Mouse (Mus musculus) frontal cortex, postnatal 14 days (tissue): ENCODE results near the gene Cfap58.

Experiments used
- DNase-seq, 2 experiments: peaks; one replicate each; pipeline ENCODE4 v3.0.0; 2022; ENCODE audit warnings: low spot score in 2 of 2

Cfap58 gene

DNA sequence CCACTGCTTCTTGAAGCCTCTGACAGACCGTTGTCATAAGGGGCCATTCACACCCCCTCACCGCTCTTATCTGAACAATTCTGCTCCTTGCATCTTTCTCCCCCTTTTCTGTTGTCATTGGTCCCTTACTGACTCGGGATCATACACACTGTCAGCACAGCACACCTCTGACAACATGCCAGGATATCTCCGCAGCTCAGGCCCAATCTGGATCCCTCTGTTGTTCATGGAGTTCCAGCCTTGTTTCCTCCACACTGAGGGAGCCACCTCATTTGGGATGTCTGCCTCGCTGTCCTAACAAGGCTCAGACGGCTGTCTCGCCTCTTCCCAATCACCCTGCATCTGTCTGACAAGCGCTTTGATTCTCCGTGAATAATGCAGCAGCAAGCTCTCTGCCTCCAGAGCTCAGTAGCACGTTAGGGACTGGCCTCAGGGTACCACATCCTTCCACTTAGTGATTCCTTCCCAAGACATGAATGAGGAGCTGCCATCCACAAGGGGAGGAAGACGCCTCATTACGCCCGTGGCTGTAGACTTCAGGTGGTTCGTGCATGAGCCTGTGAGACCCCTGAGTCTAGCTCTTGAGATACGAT is 40.7 kb downstream of the Cfap58 start:
- no peak for DNase-seq

DNA sequence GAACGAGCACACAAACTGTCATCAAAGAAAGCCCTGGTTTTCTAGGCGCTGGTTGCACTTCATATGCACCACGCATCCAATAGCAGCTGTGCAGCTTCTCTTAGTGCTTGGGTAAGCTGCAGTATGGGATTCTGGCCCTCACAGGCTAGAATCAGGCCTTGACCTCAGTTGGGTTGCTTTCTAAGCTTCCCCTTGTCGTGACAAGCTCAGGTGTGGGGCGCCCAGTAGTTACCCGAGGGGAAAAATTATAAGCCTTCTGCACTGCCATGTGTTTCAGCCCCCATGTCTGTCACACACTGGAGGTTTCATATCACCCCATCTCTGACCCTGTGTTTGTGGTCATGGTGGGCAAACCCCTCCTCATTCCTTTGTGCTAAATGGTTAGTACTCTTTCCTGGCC is 42.0 kb downstream of the Cfap58 start:
- DNase-seq: no peak

GRCm38 (mm10) chr19:47980241-47980640 is 42.8 kb downstream of the Cfap58 start:
- DNase-seq: no peak

DNA sequence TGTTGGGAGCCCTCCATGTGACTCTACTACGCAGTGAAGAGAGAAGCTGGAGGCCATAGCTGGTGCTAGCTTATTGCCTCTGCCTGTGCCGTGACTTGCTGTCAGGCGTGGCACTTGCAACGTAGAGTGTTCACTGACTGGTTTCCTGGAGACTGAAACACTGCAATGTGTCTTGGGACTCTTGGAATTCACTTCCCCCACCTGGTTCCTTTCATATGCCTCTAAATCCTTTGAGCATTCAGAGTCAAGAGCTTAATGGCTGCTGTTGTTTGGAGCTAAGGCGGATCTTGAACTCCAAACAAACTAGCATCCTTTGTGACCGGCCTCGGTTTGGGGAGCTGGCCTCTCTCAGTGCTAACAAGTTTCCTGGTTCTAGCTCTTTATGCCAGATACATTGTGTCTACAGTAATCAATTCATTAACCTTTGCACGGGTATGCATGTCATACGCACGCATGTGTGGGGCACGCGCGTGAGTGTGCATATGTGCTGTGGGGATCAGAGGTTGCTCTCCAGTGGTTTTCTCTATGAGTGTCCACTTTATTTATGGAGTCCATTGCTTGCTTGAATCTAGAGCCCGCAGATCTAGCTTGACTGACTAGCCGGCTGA is 48.2 kb downstream of the Cfap58 start:
- no peak for DNase-seq

DNA sequence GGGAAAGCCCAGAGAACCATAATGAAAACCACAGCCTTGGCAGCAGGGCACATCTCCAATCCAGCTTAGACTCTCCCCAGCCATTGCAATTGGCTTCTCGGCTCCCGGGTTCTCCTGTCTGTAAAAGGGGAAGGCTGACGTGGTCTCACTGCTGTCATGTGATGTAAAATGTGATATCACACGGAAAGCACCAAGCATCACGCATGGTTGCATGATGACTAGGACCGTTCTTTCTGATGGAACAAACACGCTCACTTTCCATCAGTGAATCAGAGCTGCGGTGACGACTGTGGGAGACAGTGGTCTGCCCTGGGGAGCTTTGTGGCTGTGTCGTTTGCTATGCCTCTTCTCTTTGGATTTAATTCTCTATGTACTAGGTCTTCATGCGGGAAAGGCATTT is 50.5 kb downstream of the Cfap58 start:
- no peak for DNase-seq

DNA sequence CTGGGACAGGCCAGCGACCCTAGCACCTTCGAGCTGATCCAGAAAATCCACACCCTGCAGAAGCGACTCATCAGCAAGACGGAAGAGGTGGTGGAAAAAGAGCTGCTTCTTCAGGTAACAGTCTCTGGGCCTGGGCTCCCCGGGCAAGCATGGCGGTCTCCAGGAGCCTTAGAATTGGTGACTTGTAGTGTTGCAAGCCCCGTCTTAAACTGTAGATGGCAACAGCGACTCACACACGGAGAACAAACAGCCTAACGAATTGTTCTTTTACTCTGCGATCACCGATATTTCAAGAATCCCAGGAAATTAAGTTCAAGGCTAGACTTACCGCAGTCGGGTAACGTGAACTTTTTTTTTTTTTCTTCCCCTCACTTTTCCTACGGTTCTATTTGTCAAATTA is 51.0 kb downstream of the Cfap58 start:
- DNase-seq: peak in 1 of 2 experiments; percentile 35

DNA sequence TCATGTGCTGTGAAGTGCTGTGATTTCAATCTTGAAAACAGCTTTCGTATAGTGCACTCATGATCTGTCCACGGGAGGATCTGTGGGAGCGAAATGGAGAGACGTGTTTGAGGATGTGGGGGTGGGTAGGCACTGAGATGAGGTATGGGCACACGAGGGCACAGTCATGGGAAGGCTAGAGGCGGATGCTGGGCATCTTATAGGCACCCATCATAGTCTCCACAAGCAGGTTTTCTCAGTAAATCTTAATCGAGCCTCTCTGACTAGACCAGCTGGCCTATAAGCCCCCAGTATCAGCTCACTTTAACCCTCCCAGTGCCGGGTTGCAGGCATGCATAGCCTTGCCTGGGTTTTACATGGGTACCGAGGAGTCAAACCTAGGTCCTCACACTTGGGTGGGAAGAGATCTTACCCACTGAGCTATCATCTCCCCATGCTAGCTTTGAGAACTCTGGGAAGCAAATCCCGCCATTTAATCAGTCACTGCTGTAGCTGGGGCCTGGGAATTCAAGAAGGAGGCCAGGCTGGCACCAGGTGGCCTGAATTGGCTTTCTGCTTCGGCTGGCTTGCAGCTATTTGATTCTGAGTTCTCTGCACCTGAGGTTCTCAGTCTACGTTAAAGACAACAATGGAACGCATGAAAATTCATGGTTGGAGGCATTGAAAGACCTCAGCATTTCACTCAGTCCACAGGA is 51.6 kb downstream of the Cfap58 start:
- no peak for DNase-seq

GRCm38 (mm10) chr19:47989575-47989891 is 52.1 kb downstream of the Cfap58 start:
- DNase-seq: no peak

DNA sequence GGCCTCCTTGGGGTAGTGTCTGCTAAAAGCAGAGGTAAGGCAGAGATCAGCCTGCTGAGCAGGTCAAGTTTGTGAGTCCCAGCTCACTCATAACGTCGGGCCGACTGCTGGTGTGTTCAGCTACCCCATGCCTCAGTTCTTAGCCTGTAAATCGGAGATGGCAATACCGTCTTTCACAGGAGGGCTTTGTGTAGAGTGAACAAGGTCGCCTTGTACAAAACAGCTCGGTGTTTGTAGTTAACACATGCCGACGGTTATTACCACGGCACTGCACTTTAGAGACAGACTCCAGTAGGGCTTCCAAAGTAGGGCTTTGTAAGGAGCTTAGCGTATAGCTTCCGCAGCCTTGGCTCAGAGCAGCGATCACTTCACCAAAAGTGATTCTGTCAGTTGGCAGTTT is 63.8 kb downstream of the Cfap58 start:
- DNase-seq: no peak

DNA sequence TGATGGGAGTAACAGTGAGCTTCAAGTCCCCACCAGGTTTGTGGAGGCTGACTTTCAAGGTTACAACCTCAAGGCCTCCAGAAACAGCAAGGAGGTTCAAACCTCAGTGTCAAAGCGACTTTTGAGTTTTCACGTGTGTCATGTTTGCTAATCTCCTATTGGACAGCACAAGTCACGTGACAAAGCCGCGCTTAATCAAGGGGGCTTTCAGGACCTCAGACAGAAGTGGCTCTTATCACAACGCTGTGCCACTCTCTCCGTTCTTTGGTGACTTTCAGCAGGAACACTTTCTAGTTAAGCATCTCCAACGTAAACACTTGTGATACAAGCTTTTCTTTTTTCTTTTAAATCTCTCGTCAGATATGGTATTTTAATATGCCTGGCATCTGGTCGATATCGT is 64.3 kb downstream of the Cfap58 start:
- DNase-seq: no peak

GRCm38 (mm10) chr19:48008771-48009413 is 71.4 kb downstream of the Cfap58 start:
- DNase-seq: no peak

DNA sequence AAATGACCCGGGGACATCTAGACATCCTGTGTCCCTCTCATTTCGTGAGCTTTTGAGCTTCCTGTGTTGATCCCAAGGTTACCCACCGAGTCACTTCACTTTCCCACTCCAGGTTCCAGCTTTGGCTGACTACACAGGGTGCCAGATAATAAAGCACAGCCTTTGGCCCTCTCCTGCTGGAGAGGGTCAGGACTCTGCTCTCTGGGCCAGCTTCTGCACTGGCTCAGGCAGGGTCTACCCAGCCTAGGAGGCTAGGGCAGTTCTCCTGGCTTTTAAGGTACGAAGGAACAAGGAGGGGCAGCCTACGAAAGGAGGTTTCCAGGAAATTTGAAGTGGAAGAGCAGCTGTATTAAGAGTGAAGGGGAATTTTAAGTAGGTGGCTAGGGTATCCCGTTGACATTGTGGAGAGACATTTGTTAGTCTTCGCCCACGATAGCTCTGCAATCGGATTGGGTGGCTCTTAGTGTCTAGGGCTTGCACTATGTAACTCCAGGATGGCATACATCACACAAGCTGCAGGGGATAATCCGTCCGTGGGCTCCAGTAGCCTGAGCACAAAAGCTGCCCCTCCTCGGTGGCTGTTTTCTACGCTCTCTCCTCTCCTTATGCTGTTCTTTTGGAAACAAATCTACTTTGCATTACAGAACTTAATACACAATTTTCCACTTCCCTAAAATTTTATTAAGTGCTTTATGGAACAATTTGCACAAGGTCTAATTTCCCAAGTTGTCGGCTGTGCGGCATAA is 72.3 kb downstream of the Cfap58 start:
- no peak for DNase-seq

GRCm38 (mm10) chr19:48020103-48020502 is 82.6 kb downstream of the Cfap58 start:
- no peak for DNase-seq

DNA sequence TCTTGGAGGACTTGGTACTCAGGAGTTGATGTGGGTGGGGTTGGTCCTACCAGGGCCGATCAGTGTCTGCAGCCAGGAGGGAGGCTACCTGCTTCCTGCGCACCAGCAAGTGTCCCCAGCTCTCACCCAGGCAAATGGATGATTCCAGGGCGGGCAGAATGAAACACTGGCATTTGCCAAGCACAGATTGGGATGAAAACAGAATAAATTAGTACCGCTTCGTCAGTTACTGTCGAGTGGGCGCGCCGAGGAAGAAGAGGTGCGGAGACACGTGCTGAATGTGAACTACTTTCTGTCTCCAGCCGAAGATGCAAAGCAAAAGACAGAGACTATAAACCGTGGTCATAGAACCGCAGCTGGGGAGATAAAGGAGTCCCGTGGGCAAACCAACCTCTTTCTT is 84.0 kb downstream of the Cfap58 start:
- peak; percentile 10 to 21 for DNase-seq

DNA sequence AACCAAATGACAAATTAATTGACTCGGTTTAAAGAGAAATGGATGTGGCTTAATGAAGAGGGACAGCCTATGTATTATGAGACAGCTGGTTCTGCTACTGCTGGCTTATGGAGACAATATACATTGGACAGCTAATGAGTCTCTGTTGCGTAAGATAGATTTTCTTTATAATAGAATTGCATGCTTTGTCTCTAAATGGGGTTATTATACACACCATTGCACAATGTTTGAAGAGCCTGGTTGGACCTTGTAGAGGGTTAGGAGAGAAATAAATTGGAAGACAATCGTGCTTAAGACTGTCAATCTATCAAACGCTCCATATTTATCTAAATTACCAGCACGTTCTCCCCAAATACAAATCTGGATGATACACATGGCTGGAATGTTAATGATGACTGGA is 85.3 kb downstream of the Cfap58 start:
- DNase-seq: no peak

DNA sequence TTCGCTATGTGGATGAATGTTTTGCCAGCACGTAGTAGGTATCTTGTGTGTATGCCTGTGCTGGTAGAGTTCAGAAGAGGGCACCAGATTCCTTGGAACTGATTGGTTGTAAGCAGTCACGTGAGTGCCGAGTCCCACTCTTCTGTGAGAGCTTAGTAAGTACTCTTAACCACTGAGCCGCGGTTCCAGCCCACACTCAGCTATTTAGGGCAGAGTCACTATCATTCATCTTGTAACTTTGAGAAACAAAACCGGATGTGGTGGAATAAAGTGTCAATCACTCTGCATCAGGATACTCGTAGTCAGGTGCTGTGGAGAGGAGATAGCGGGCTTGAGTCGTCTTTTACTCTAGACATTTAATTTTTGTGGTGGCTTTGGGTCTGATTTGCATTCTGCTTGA is 86.3 kb downstream of the Cfap58 start:
- DNase-seq: no peak

DNA sequence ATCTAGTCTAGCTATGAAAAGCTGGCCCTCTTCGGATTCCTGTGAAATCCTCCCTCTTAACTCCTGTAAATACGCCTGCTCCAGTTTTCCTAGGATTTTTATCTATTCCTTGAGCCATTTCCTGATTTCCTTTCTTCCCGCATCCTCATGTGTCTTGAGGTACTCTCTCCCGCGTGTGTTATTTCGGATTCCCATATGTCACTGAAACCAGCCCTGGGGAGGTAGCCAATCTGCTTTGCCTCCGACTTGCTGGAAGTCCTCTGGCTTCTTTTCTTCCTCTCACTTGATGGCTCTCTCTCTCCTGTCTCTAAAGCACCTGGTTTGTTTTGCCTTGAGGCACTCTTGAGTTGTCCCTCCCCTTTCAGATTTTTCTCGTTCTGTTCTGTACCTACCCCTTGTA is 87.9 kb downstream of the Cfap58 start:
- DNase-seq: no peak

DNA sequence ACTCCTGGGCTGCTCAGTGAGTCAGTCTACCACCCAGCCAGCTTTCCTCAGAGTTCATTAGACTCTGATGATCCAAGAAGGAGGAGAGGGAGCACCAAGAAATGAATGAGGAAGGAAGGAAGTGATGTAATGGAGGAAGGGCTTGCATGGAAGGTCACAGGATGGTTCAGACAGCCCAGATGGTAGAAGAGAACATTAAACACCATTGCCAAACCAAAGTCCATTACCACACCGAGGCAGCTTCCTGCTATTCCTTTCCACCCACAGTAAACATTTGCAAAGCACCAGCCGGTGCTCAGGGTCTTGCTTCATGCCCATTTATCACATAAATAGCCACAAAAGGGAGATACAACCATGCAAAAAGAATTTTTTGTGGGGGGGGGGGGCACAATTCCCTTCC is 89.4 kb downstream of the Cfap58 start:
- no peak for DNase-seq

DNA sequence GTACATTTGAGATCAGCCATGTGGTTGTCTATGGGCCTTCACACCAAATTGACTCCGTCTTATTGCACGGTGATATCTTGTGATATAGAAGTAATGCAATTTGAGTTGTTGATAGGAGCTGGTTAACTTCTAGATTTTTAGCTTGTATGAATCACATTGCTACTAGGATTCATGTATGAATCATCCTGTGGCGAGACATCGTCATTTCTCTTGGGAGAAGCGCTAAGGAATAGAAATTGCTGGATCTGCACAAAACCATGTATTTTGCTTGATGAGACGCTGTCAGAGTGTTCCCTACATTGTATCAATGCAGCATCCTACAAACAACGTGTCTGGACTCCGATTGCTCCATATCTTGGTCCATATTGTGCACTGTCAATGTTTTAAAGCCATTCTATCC is 102.1 kb downstream of the Cfap58 start:
- no peak for DNase-seq

- no peak for DNase-seq
These were observed 109.8 kb downstream of the Cfap58 start for GRCm38 (mm10) chr19:48047315-48047714.

GRCm38 (mm10) chr19:48049361-48049760 is 111.9 kb downstream of the Cfap58 start:
- no peak for DNase-seq

DNA sequence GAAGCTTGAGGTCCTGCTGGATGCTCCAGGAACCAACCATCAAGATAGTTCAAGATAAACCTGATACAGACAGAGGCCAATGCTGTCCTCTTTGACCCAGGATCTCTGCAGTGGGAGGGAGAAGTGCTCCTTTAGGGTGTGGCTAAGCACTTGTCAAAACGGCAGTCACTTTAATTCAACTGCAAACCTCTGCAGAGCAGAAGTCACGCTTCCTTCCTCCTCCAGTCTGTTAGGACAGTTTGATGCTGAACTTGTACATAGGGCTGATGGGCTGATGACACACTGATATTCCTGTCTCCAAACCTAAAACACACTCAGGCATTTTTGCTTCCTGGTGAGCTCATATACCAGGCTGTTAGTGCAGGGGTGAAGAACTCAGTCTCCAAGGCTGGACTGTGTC is 125.8 kb downstream of the Cfap58 start:
- no peak for DNase-seq
